Mouse (Mus musculus) embryonic facial prominence, embryonic 12.5 days (tissue): ENCODE measurements at regions not wholly inside any gene's neighbourhood (a gene's known extent, or its start where the extent isn't known, plus 50 kb on each side); places are given as distances from the start of the nearest gene placed in this dataset.

Experiments
- ATAC-seq: fragments of 200-750 bp; cut with Nextera tagmentation; 2 replicates; pipeline ENCODE4 v1.8.0; 2017; ENCODE audit not compliant: insufficient number of reproducible peaks, insufficient read depth, low FRiP score, low TSS enrichment
- H3K27ac ChIP-seq: fragments of 300-500 bp; sonication (generic); 2 replicates; pipeline ENCODE4 v1.5.1; 2016; ENCODE audit warnings: mild to moderate bottlenecking
- H3K27me3 ChIP-seq: fragments of 300-500 bp; sonication (generic); 2 replicates; pipeline ENCODE4 v1.6.1; 2016; ENCODE audit warnings: mild to moderate bottlenecking, moderate library complexity
- H3K36me3 ChIP-seq: fragments of 300-500 bp; sonication (generic); 2 replicates; pipeline ENCODE4 v1.6.1; 2016; ENCODE audit warnings: mild to moderate bottlenecking
- H3K4me1 ChIP-seq: fragments of 300-500 bp; sonication (generic); 2 replicates; pipeline ENCODE4 v1.6.1; 2016
- H3K4me2 ChIP-seq: fragments of 300-500 bp; sonication (generic); replicated peaks from 2 replicates; pipeline ENCODE4 v1.6.1; 2016; ENCODE audit warnings: mild to moderate bottlenecking, moderate library complexity
- H3K4me3 ChIP-seq: fragments of 300-500 bp; sonication (generic); 2 replicates; pipeline ENCODE4 v1.5.1; 2016; ENCODE audit warnings: mild to moderate bottlenecking
- H3K9ac ChIP-seq: fragments of 300-500 bp; sonication (generic); 2 replicates; pipeline ENCODE4 v1.6.1; 2016; ENCODE audit warnings: mild to moderate bottlenecking, moderate library complexity
- H3K9me3 ChIP-seq: fragments of 300-500 bp; sonication (generic); 2 replicates; pipeline ENCODE4 v1.6.1; 2016; ENCODE audit warnings: mild to moderate bottlenecking, moderate library complexity
- WGBS: fragments of 180-500 bp; shearing (Covaris S2); methylation state at CpG from one replicate; pipeline ENCODE4 v1.1.7; 2016; 5-methylcytosine and 5-hydroxymethylcytosine counted together

- Histone ChIP-seq H3K4me1 (0 out of 2 replicates have a peak, but pooled peaks cover 5% of the 10 kb centered on the region), H3K9me3 (no peaks in the 10 kb centered on the region), H3K36me3 (no peaks in the 10 kb centered on the region), H3K27ac (no peak overlapping the region), H3K9ac (no peak overlapping the region), H3K4me2 (no peak overlapping the region), H3K27me3 (no peaks in the 10 kb centered on the region), H3K4me3 (no peak overlapping the region)
- 79% methylated on average over 5 of the region's 5 CpGs for WGBS
- no peak for ATAC-seq
Observed at GRCm38 (mm10) chr1:152164212-152164611, 74.3 kb upstream of the 1700025G04Rik start.

- Histone ChIP-seq H3K4me2 (no peak overlapping the region), H3K4me1 (no peaks in the 10 kb centered on the region), H3K27ac (no peak overlapping the region), H3K9ac (no peak overlapping the region), H3K36me3 (no peaks in the 10 kb centered on the region), H3K9me3 (no peaks in the 10 kb centered on the region), H3K4me3 (no peak overlapping the region), H3K27me3 (no peaks in the 10 kb centered on the region)
- ATAC-seq, result no peak
- WGBS, result 68% methylated on average over 5 of the region's 5 CpGs
Observed at GRCm38 (mm10) chr1:152152474-152152873, 62.5 kb upstream of the 1700025G04Rik start.

- Histone ChIP-seq H3K4me3 (no peak overlapping the region), H3K9me3 (peaks cover 3% of the 10 kb centered on the region; the same call in 1 of the 2 replicates), H3K9ac (no peak overlapping the region), H3K27ac (no peak overlapping the region), H3K36me3 (no peaks in the 10 kb centered on the region), H3K27me3 (no peaks in the 10 kb centered on the region), H3K4me2 (no peak overlapping the region), H3K4me1 (no peaks in the 10 kb centered on the region)
- WGBS, result 66% methylated on average over 3 of the region's 3 CpGs
- no peak for ATAC-seq
Observed at GRCm38 (mm10) chr1:152148731-152149130, 58.8 kb upstream of the 1700025G04Rik start.

GRCm38 (mm10) chr1:152140175-152140574 lies 50.2 kb upstream of the 1700025G04Rik start:
- Histone ChIP-seq H3K36me3 (no peaks in the 10 kb centered on the region; the same call in 1 of the 2 replicates), H3K27ac (no peak overlapping the region), H3K9ac (no peak overlapping the region), H3K9me3 (peaks cover under 1% of the 10 kb centered on the region; the same call in 1 of the 2 replicates), H3K4me3 (no peak overlapping the region), H3K27me3 (no peaks in the 10 kb centered on the region), H3K4me2 (no peak overlapping the region), H3K4me1 (no peaks in the 10 kb centered on the region)
- no peak for ATAC-seq
- WGBS, result 81% methylated on average over 5 of the region's 5 CpGs
